Mouse (Mus musculus) CD4-positive helper T cell, adult 2 months (primary cell): Measurements from ENCODE around the gene Ifi206.
A peak's percentile ranks its signal among the peaks of the same experiment; 100 is the strongest.

Experiments used
- DNase-seq: peaks from one replicate; pipeline ENCODE4 v3.0.0-alpha.2; 2012; ENCODE audit warnings: low read depth, missing footprints, low spot score

Ifi206 gene

DNA sequence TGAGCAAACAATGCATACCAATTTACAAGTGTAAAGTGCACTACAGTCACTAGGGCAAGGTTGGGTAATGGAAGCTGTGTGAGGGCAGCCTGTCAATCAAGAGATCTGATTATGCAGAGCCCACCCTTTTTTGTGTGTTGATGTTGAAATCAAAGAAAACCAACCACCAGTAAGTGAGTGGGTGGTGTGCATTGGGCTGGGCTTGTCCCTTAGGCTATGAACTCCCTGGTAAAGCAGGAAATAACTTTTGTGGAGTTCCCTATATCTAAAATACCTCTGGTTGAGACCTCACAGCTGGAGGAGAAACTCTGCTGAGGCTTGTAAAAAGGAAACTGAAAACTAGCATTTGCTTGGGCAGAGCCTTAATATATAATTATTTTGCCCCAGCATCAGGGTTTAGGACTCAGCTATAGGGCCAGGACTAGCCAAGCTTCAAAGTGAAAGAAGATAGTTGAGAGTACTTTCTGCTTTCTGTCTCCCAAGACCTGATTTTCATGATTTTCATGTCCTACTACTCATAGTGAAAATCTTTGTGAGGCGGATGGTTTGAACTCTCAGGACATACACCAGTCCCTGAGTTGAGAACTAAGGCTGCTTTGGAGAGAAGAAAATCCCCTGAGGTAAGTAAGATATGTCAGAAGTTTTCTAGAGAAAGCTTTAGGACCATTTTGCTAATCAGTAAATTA is 71.8 kb downstream of the Ifi206 start:
- peak; percentile 50 for DNase-seq

DNA sequence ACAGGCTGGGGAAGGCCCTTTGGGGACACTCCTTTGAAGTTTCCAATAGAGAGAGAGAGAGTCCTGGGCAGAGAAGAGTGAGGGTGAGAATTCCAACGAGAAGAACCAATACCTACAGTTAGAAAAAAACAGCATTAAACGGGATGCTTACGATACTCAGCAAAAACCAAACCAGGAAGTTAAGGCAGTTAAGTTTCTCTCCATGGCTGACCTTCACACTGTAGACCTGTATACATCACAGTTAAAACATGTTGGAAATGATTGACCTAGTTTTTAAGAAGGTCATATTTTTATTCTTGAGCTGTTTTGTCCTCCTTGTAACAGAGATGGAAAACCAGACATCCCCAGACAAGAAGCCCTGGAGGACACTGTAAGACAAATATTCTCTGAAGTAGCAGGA is 72.3 kb downstream of the Ifi206 start:
- DNase-seq, result no peak
